Mouse (Mus musculus): Measurements from ENCODE around the gene Sppl2c.
"Not testable (repeated sequence)": the region's sequence is repeated elsewhere in the genome, so short reads cannot be mapped to it uniquely, and the experiment has no call there.

Gene Sppl2c

GRCm38 (mm10) chr11:104195382-104195781, 9.3 kb downstream of the Sppl2c start:
- no peak for DNase-seq (ENCODE audit: extremely low read depth, low read depth)

GRCm38 (mm10) chr11:104195791-104196190, 9.7 kb downstream of the Sppl2c start:
- DNase-seq (ENCODE audit: extremely low read depth, low read depth) = peak; percentile 64

- no peak for DNase-seq (ENCODE audit: extremely low read depth, low read depth)
These were observed 11.7 kb downstream of the Sppl2c start for GRCm38 (mm10) chr11:104197861-104198260.

GRCm38 (mm10) chr11:104203271-104203670, 17.1 kb downstream of the Sppl2c start:
- no peak for DNase-seq (ENCODE audit: extremely low read depth, low read depth)

GRCm38 (mm10) chr11:104206573-104206972, 20.4 kb downstream of the Sppl2c start:
- DNase-seq (ENCODE audit: extremely low read depth, low read depth) = no peak

- no peak for DNase-seq (ENCODE audit: extremely low read depth, low read depth)
These were observed 22.9 kb downstream of the Sppl2c start for GRCm38 (mm10) chr11:104209041-104209440.

GRCm38 (mm10) chr11:104211251-104211650, 25.1 kb downstream of the Sppl2c start:
- no peak for DNase-seq (ENCODE audit: extremely low read depth, low read depth)

- not testable (repeated sequence) for DNase-seq (ENCODE audit: extremely low read depth, low read depth)
These were observed 28.0 kb downstream of the Sppl2c start for GRCm38 (mm10) chr11:104214128-104214527.

GRCm38 (mm10) chr11:104218075-104218474, 31.9 kb downstream of the Sppl2c start:
- no peak for DNase-seq (ENCODE audit: extremely low read depth, low read depth)

- DNase-seq (ENCODE audit: extremely low read depth, low read depth) = no peak
These were observed 34.2 kb downstream of the Sppl2c start for GRCm38 (mm10) chr11:104220291-104220690.

- DNase-seq (ENCODE audit: extremely low read depth, low read depth) = no peak
These were observed 35.6 kb downstream of the Sppl2c start for GRCm38 (mm10) chr11:104221751-104222150.

GRCm38 (mm10) chr11:104223301-104223700, 37.2 kb downstream of the Sppl2c start:
- DNase-seq (ENCODE audit: extremely low read depth, low read depth) = no peak

- DNase-seq (ENCODE audit: extremely low read depth, low read depth) = no peak
These were observed 43.3 kb downstream of the Sppl2c start for GRCm38 (mm10) chr11:104229391-104229790.

- DNase-seq (ENCODE audit: extremely low read depth, low read depth) = no peak
These were observed 44.1 kb downstream of the Sppl2c start for GRCm38 (mm10) chr11:104230066-104230778.

- DNase-seq (ENCODE audit: extremely low read depth, low read depth) = peak; percentile 48
These were observed 45.1 kb downstream of the Sppl2c start, which contains the start of gene Mapt for GRCm38 (mm10) chr11:104231041-104231911. Gene Mapt (plus strand): TSS chr11:104231390.

- DNase-seq (ENCODE audit: extremely low read depth, low read depth) = no peak
These were observed 46.3 kb downstream of the Sppl2c start for GRCm38 (mm10) chr11:104232141-104233061.

GRCm38 (mm10) chr11:104233101-104233500, 47.0 kb downstream of the Sppl2c start:
- DNase-seq (ENCODE audit: extremely low read depth, low read depth) = no peak

- no peak for DNase-seq (ENCODE audit: extremely low read depth, low read depth)
These were observed 47.6 kb downstream of the Sppl2c start for GRCm38 (mm10) chr11:104233574-104234206.

GRCm38 (mm10) chr11:104234680-104235079, 48.6 kb downstream of the Sppl2c start:
- DNase-seq (ENCODE audit: extremely low read depth, low read depth) = no peak

GRCm38 (mm10) chr11:104235881-104236280, 49.8 kb downstream of the Sppl2c start:
- DNase-seq (ENCODE audit: extremely low read depth, low read depth) = no peak

GRCm38 (mm10) chr11:104237226-104237625, 51.1 kb downstream of the Sppl2c start:
- no peak for DNase-seq (ENCODE audit: extremely low read depth, low read depth)

Data from MEL-GATA-1-ER (cell line).